Mouse (Mus musculus) cerebellum, adult 18-20 months (tissue): ENCODE data around the gene Fam149b.

ENCODE experiments used
- DNase-seq, 2 experiments: peaks; one replicate each; pipeline ENCODE4 v3.0.0; 2021

Fam149b gene

GRCm38 (mm10) chr14:20392326-20392725 lies 44.4 kb downstream of the Fam149b start:
- no peak for DNase-seq

- DNase-seq: peak; percentile 95 to 97
These were observed 45.4 kb downstream of the Fam149b start, which contains the start of gene Mrps16 for GRCm38 (mm10) chr14:20393205-20393913. TSS of gene Mrps16 (minus strand) at chr14:20393634.

- no peak for DNase-seq
These were observed 49.3 kb downstream of the Fam149b start for GRCm38 (mm10) chr14:20397220-20397619.

- DNase-seq: no peak
These were observed 50.9 kb downstream of the Fam149b start for GRCm38 (mm10) chr14:20398864-20399263.

GRCm38 (mm10) chr14:20400071-20400470 lies 52.1 kb downstream of the Fam149b start:
- DNase-seq: peak in 1 of 2 experiments; percentile 37

- DNase-seq: no peak
These were observed 74.3 kb downstream of the Fam149b start for GRCm38 (mm10) chr14:20422257-20422656.

GRCm38 (mm10) chr14:20423046-20423445 lies 75.1 kb downstream of the Fam149b start:
- DNase-seq: no peak

GRCm38 (mm10) chr14:20428593-20428992 lies 80.6 kb downstream of the Fam149b start:
- no peak for DNase-seq

- DNase-seq: no peak
These were observed 81.9 kb downstream of the Fam149b start for GRCm38 (mm10) chr14:20429833-20430232.

GRCm38 (mm10) chr14:20431726-20432125 lies 83.8 kb downstream of the Fam149b start:
- DNase-seq: no peak

- DNase-seq: peak in 1 of 2 experiments; percentile 10
These were observed 84.5 kb downstream of the Fam149b start for GRCm38 (mm10) chr14:20432420-20432819.
